Mouse (Mus musculus) left cerebral cortex, adult 6 months (tissue): ENCODE measurements around the gene Gm2244. TPM values are rescaled to one million over a fixed set of nuclear protein-coding genes. Genes with fewer than 3 reads are reported as not detected.

Experiments
- long read RNA-seq, 2 experiments: library from polyadenylated mRNA; unstranded; transcript quantifications; one replicate each; pipeline ENCODE4 v2.0.0; 2019 to 2020
- polyA plus RNA-seq: library from polyadenylated mRNA; unstranded; fragments of <200 nt; fragmentation: Nextera tagmentation; gene quantifications from 2 replicates; pipeline ENCODE4 v1.2.3, GENCODE M21; 2021

Gm2244 gene
- 0.24 and 0.47 TPM in 2 replicates for polyA plus RNA-seq
- long read RNA-seq, experiment 1, result 0 reads
- long read RNA-seq, experiment 2, result 0 reads

DNA sequence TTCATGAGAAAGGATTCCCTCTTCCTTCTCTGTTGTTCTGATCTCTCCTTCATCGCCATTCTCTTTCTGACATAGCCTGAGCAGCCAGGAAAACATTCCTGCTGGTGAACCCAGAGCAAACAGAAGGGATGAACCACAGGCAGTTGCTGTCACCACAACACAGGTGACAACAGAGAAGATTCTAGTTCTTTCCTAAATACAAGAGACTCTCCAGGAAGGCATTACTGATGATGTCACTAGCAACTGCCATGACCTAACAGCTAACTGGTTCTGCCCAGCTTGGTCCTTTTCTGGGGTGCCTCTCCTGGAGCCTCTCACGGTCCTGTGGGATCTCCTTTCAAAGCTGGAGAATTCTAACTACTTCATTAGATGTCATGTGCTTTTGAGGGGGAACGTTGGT is at the start of gene Gm2244:
Gm2244 (minus strand) TSS at position 101 of the 400 bp plus-strand sequence.

DNA sequence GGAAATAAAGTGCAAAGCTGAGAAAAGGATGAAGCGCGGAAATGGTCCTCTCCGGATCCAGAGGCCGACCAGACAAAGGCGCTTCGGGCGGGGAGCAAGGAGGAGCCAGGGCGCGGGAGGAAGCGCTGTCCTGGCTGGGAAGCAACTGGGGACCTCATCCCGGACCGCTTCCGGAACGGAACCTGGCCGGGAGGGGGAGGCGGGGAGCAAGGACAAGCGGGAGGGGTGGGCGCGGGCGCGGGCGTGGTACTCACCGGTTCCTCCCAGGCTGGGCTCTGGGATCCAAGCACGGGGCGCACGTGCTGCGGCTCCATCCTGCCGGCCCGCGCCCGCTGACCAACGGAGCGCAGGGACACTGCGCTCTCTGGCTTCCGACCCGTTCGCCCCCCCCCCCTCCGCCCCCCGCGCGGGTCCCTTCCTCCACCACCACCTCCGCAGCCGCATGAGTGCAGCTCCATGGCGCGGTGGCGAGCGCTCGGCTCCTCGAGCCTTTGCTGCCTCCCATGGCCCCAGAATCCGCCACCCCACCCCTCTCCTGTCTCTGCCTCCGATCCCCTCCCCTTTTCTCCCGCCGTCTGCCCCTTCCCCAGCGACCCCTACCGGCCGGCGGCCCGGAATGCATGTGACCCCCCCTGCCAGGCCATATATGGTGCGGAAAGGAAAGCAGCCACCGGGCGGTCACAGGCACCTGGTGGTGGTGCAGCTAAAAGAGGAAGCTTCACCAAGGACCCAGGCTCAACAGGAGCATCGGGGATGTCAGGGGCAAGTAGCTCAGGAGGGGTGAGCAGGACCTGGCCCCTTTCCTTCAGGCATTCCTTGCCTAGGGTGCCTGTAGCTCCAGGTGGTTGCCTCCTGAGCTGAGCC is 35.3 kb upstream of the Gm2244 start, which contains the start of gene Gm2237:
Gm2237 (minus strand) TSS at position 332 of the 864 bp plus-strand sequence.

Other genes with a start within 250 kb of the Gm2244 start
- gene Gm21738, start 131.0 kb downstream of the Gm2244 start, polyA plus RNA-seq, result 18.3 TPM in 1 of 2 replicates, not detected in the other
- 3.2 and 6.6 TPM in 2 replicates for gene Gm2237, start 35.2 kb upstream of the Gm2244 start, polyA plus RNA-seq
- not detected in 2 replicates for gene Gm5458, start 52.6 kb upstream of the Gm2244 start, polyA plus RNA-seq
- 0.54 and 1.3 TPM in 2 replicates for gene Nid2, start 201.3 kb upstream of the Gm2244 start, polyA plus RNA-seq